Mouse (Mus musculus): Measurements from ENCODE around the gene Dnmt3a.

- TF ChIP-seq CTCF (IDR thresholded peaks at IDR 0.05; ENCODE audit: low read depth) (no peak), EP300 (IDR thresholded peaks at IDR 0.05; ENCODE audit: low read depth) (no peak)
Measured at GRCm38 (mm10) chr12:3771080-3771479, 34.7 kb upstream of the Dnmt3a start.
